Mouse (Mus musculus): ENCODE data around the gene Map3k13. TPM values are rescaled to one million over a fixed set of nuclear protein-coding genes. Genes with fewer than 3 reads are reported as not detected.
A peak's percentile ranks its signal among the peaks of the same experiment; 100 is the strongest.
"Not testable (repeated sequence)": the region's sequence is repeated elsewhere in the genome, so short reads cannot be mapped to it uniquely, and the experiment has no call there.

Map3k13 gene
- polyA plus RNA-seq, 1 experiment from 2014 or later = 4.1 TPM

DNA sequence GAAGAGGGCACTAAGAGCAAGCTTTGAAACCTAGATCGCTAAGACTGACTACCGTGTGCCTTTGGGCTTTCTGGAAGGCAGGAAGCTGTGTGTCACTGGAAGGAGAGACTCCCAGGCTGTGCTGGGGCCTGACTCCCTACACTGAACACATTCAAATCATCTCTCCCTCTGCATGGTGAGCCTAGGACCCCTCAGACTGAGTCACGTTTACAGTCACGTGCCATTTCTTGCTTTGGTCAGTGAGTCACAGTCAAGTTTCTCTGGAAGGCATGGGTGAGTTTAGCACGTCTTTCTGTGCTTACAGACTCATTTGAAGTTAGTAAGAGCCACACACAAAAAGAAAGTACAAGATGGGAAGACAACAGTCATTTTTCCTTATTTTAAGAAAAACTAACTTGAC, 107.1 kb downstream of the Map3k13 start:
- Histone ChIP-seq H3K4me3 (no peak overlapping the region), H3K36me3 (peaks cover 22% of the 10 kb centered on the region; the same call in 1 of the 2 replicates), H3K4me1 (replicated peaks) (no peaks in the 10 kb centered on the region), H3K27ac (no peak overlapping the region), H3K27me3 (ENCODE audit: insufficient read depth, poor library complexity, severe bottlenecking) (no peaks in the 10 kb centered on the region), H3K9me3 (no peaks in the 10 kb centered on the region)
- WGBS = 78% methylated on average over 5 of the region's 5 CpGs
- DNase-seq (ENCODE audit: low spot score) = no peak

DNA sequence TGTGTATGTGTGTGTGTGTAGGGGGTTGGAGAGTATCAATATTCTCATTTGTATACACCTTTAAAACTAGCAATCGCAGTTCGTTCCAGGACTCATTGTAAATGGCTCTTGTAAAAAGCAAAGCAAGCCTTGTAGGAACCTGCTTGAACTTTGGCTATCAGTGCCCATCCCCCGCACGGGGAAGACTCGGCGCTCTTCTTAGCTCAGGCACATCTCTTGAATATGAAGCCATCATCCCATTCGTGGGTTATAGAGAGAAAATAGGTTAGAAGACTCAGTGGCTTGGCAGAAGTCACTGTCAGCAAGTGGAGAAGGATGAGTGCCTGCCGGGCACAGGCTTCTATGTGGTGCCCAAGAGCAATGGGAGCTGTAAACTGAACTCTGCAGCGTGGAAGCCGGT, 110.5 kb downstream of the Map3k13 start:
- Histone ChIP-seq H3K4me3 (no peak overlapping the region), H3K4me1 (replicated peaks) (peaks cover 13% of the 10 kb centered on the region), H3K27me3 (ENCODE audit: insufficient read depth, poor library complexity, severe bottlenecking) (no peaks in the 10 kb centered on the region), H3K9me3 (no peaks in the 10 kb centered on the region), H3K36me3 (peaks cover 38% of the 10 kb centered on the region), H3K27ac (no peak overlapping the region)
- WGBS = 88% methylated on average over 10 of the region's 10 CpGs
- DNase-seq (ENCODE audit: low spot score) = no peak

DNA sequence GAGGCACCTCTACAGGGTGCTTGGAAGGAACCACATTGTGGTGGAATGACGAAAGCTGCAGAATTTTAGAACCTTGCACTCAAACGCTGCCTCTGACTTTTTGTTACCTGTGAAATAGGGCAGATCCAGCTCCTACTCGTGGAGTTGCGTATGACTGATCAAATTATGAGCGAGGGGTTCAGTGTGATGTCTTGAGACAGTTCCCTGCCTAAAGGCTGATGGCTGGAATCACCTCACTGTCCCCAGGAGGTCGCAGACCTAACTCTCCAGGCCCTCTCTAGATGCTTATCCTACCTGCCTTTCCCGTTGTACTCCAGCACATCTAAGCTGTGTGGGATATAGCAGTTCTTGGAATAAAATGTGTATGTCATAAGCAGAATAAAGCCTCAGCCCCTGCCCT, 111.8 kb downstream of the Map3k13 start:
- 91% methylated on average over 7 of the region's 7 CpGs for WGBS
- H3K4me1 ChIP-seq (replicated peaks) = peaks cover 13% of the 10 kb centered on the region
- H3K4me3 ChIP-seq = no peak overlapping the region
- no peak for DNase-seq (ENCODE audit: low spot score)
- no peaks in the 10 kb centered on the region for H3K9me3 ChIP-seq
- H3K27me3 ChIP-seq (ENCODE audit: insufficient read depth, poor library complexity, severe bottlenecking) = no peaks in the 10 kb centered on the region
- peaks cover 47% of the 10 kb centered on the region for H3K36me3 ChIP-seq
- H3K27ac ChIP-seq = no peak overlapping the region

- no peak for DNase-seq (ENCODE audit: low spot score)
- H3K4me3 ChIP-seq = no peak overlapping the region
Observed at GRCm38 (mm10) chr16:21906902-21907301, 112.8 kb downstream of the Map3k13 start.

GRCm38 (mm10) chr16:21908906-21909305, 114.8 kb downstream of the Map3k13 start:
- peaks cover 13% of the 10 kb centered on the region for H3K4me1 ChIP-seq (replicated peaks)
- not testable (repeated sequence) for H3K27me3 ChIP-seq (ENCODE audit: insufficient read depth, poor library complexity, severe bottlenecking); H3K4me3 ChIP-seq; H3K9me3 ChIP-seq; H3K27ac ChIP-seq; DNase-seq (ENCODE audit: low spot score)
- WGBS = 33% methylated on average over 6 of the region's 8 CpGs
- peaks cover 68% of the 10 kb centered on the region for H3K36me3 ChIP-seq

More at GRCm38 (mm10) chr16:21906902-21907301, 112.8 kb downstream of the Map3k13 start:
- no peak overlapping the region for H3K27ac ChIP-seq
- peaks cover 53% of the 10 kb centered on the region for H3K36me3 ChIP-seq
- peaks cover 13% of the 10 kb centered on the region for H3K4me1 ChIP-seq (replicated peaks)
- 88% methylated on average over 6 of the region's 6 CpGs for WGBS
- no peaks in the 10 kb centered on the region for H3K27me3 ChIP-seq (ENCODE audit: insufficient read depth, poor library complexity, severe bottlenecking)
- H3K9me3 ChIP-seq = no peaks in the 10 kb centered on the region

DNA sequence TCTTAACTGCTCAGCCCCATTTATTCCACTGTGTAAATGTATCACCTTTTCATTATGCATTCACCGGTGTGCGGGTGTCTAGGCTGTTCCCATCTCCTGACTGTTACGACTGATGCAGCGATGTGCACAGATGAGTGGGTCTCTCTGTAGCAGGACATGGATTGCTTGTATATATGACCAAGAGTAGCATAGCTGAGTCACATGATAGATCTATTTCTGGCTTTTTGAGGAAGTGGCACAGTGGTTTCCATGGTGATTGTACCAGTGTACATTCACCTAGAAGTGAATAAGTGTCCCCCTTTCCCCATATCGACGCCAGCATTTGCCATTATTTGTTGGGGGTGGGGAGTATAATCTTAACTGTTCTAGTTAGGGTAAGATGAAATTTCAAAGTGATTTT, 119.2 kb downstream of the Map3k13 start:
- WGBS = 94% methylated on average over 6 of the region's 6 CpGs
- H3K27ac ChIP-seq = no peak overlapping the region
- H3K36me3 ChIP-seq = peaks cover 57% of the 10 kb centered on the region
- peaks cover 7% of the 10 kb centered on the region for H3K4me1 ChIP-seq (replicated peaks)
- no peak overlapping the region for H3K4me3 ChIP-seq
- no peaks in the 10 kb centered on the region for H3K27me3 ChIP-seq (ENCODE audit: insufficient read depth, poor library complexity, severe bottlenecking)
- no peaks in the 10 kb centered on the region for H3K9me3 ChIP-seq
- DNase-seq (ENCODE audit: low spot score) = no peak

- 72% methylated on average over 7 of the region's 7 CpGs for WGBS
- peaks cover 54% of the 10 kb centered on the region for H3K36me3 ChIP-seq
- no peaks in the 10 kb centered on the region for H3K4me1 ChIP-seq (replicated peaks)
- H3K27ac ChIP-seq = no peak overlapping the region
- no peak for DNase-seq (ENCODE audit: low spot score)
- H3K4me3 ChIP-seq = no peak overlapping the region
- H3K9me3 ChIP-seq = no peaks in the 10 kb centered on the region
- no peaks in the 10 kb centered on the region for H3K27me3 ChIP-seq (ENCODE audit: insufficient read depth, poor library complexity, severe bottlenecking)
Observed at GRCm38 (mm10) chr16:21916681-21917080, 122.5 kb downstream of the Map3k13 start.

DNA sequence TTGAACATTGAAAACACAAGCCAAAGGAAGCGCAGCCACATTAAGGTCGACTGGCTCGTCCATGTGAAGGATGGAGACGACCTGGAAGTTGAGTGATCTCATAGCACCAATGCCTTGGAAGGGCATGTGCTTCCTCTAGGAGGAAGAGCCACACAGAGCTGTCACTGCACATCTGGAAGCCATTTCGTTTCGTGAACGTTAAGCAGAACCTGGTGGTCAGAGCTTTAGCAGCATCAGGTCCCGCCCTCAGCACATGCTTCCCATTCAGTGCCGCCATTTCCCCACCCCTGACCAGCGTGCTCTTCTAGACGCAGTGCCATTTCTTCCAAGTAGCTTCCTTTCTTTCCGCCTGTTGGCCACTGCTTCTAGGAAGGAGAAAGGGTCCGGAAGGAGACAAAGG, 134.3 kb downstream of the Map3k13 start:
- Histone ChIP-seq H3K27ac (no peak overlapping the region), H3K36me3 (peaks cover 59% of the 10 kb centered on the region), H3K4me1 (replicated peaks) (no peaks in the 10 kb centered on the region), H3K9me3 (no peaks in the 10 kb centered on the region), H3K27me3 (ENCODE audit: insufficient read depth, poor library complexity, severe bottlenecking) (no peaks in the 10 kb centered on the region), H3K4me3 (no peak overlapping the region)
- 81% methylated on average over 13 of the region's 13 CpGs for WGBS
- DNase-seq (ENCODE audit: low spot score) = no peak

DNA sequence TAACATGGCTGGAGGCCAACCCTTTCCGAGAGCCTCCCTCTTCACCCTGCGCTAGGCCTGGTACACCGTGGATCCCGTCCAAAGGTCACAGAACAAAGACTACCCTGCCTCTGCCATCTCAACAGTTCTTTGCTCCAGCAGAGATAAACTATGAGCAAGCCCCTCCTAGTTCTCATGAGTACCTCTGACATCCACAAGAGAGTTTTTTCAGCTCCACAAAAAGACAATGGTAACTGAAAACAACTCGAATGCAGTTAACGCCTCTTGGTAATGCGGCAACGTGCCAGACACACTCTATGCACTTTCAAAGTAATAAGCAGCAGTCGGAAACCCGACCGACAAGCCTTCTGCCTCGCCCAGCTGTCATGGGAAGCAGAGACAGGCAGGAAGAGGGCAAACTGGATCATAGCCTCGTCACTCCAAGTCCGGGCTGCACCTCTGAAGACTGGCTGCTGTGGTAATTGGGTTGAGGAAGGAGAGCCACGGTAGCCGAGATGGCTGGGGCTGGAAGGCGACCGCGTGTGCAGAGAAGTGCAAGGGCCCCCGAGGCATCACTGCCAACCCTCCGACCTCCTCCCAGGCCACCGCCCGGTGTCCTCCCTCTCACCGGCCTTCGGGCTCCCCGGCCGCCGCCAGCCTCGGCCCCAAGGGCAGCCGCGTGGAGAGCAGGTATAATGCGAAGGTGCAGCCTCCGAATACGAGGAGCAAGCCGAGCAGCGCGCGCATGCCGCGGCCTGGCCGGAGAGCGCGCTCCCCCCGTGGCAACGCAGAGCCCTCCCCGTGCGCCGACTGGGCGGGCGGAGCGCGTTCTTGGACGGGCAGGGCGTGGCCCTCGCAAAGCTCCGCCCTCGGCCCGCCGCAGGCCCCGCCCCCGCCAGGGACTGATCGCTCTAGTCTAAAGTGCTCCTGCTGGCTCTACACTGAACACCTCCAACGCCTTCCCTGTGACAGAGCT, 152.9 kb downstream of the Map3k13 start, which contains the start of gene Tmem41a:
Tmem41a (minus strand) TSS at position 792 of the 955 bp plus-strand sequence.
- Histone ChIP-seq H3K27ac (peak within 1 kb of the TSS; percentile 88), H3K27me3 (ENCODE audit: insufficient read depth, poor library complexity, severe bottlenecking) (peaks cover 3% of the 10 kb centered on the region; the same call in 1 of the 2 replicates), H3K4me3 (peak within 1 kb of the TSS; percentile 72), H3K36me3 (peaks cover 7% of the 10 kb centered on the region; the same call in 1 of the 2 replicates), H3K9me3 (no peaks in the 10 kb centered on the region), H3K4me1 (replicated peaks) (peaks cover 22% of the 10 kb centered on the region)
- peak; percentile 88 for DNase-seq (ENCODE audit: low spot score)
- WGBS = 2% methylated on average over 63 of the region's 63 CpGs

DNA sequence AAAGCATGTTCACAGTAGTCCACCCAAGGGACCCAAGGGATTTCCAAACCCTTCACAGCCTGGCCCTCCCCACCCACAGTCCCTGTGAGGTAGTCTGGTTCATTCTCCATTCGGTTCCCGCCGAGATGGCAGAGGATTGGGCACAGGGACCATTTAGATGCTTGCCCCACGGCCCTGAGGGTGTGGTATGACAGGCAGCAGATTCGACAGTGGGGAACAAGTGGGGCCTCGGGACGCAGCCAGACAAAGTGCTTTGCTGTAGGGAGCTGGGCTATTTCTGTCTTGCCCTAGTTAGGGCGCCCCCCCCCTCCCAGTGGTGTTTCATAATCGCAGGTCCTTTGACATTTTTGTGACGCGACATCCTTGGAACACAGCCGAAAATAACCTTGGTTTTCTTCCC, 161.4 kb downstream of the Map3k13 start:
- H3K27me3 ChIP-seq (ENCODE audit: insufficient read depth, poor library complexity, severe bottlenecking) = no peaks in the 10 kb centered on the region; the same call in 1 of the 2 replicates
- no peaks in the 10 kb centered on the region for H3K9me3 ChIP-seq
- DNase-seq (ENCODE audit: low spot score) = no peak
- H3K27ac ChIP-seq = no peak overlapping the region
- 84% methylated on average over 12 of the region's 12 CpGs for WGBS
- no peaks in the 10 kb centered on the region for H3K36me3 ChIP-seq
- no peaks in the 10 kb centered on the region for H3K4me1 ChIP-seq (replicated peaks)
- no peak overlapping the region for H3K4me3 ChIP-seq

GRCm38 (mm10) chr16:21965576-21965975, 171.4 kb downstream of the Map3k13 start:
- H3K36me3 ChIP-seq = no peaks in the 10 kb centered on the region
- H3K9me3 ChIP-seq = no peaks in the 10 kb centered on the region
- no peaks in the 10 kb centered on the region; the same call in none of the 2 replicates for H3K27me3 ChIP-seq (ENCODE audit: insufficient read depth, poor library complexity, severe bottlenecking)
- no peak for DNase-seq (ENCODE audit: low spot score)
- no peak overlapping the region for H3K27ac ChIP-seq
- no peaks in the 10 kb centered on the region for H3K4me1 ChIP-seq (replicated peaks)
- no peak overlapping the region for H3K4me3 ChIP-seq
- 82% methylated on average over 3 of the region's 3 CpGs for WGBS

GRCm38 (mm10) chr16:21969874-21970273, 175.7 kb downstream of the Map3k13 start:
- Histone ChIP-seq H3K4me3 (no peak overlapping the region), H3K36me3 (no peaks in the 10 kb centered on the region), H3K4me1 (replicated peaks) (0 out of 2 replicates have a peak, but pooled peaks cover 4% of the 10 kb centered on the region), H3K27me3 (ENCODE audit: insufficient read depth, poor library complexity, severe bottlenecking) (no peaks in the 10 kb centered on the region; the same call in 1 of the 2 replicates), H3K27ac (no peak overlapping the region), H3K9me3 (no peaks in the 10 kb centered on the region)
- DNase-seq (ENCODE audit: low spot score) = no peak
- 71% methylated on average over 4 of the region's 5 CpGs for WGBS

GRCm38 (mm10) chr16:21970536-21970935, 176.4 kb downstream of the Map3k13 start:
- H3K9me3 ChIP-seq = no peaks in the 10 kb centered on the region
- WGBS = 87% methylated on average over 6 of the region's 6 CpGs
- H3K36me3 ChIP-seq = no peaks in the 10 kb centered on the region
- no peak for DNase-seq (ENCODE audit: low spot score)
- no peak overlapping the region for H3K27ac ChIP-seq
- 0 out of 2 replicates have a peak, but pooled peaks cover 4% of the 10 kb centered on the region for H3K4me1 ChIP-seq (replicated peaks)
- H3K4me3 ChIP-seq = no peak overlapping the region
- H3K27me3 ChIP-seq (ENCODE audit: insufficient read depth, poor library complexity, severe bottlenecking) = peaks cover 3% of the 10 kb centered on the region; the same call in 1 of the 2 replicates
